Mouse (Mus musculus): ENCODE measurements around the gene Pygb. TPM values are rescaled to one million over a fixed set of nuclear protein-coding genes. Genes with fewer than 3 reads are reported as not detected.

Gene Pygb
- total RNA-seq (2021) = 41.7 and 45.3 TPM in 2 replicates
- long read RNA-seq, experiment 1, transcript Pygb-201 (20 exons, 3,909 nt) = major isoform, 20 of 24 reads
- long read RNA-seq, experiment 1, partial matches to known transcripts = 3 of 24 reads
- long read RNA-seq, experiment 1, other reads (novel, unspliced or antisense) = 1 of 24 reads
- long read RNA-seq, experiment 2, transcript Pygb-201 (20 exons, 3,909 nt) = major isoform, 23 of 28 reads
- long read RNA-seq, experiment 2, partial matches to known transcripts = 5 of 28 reads
- long read RNA-seq, experiment 2, other reads (novel, unspliced or antisense) = 0 of 28 reads

DNA sequence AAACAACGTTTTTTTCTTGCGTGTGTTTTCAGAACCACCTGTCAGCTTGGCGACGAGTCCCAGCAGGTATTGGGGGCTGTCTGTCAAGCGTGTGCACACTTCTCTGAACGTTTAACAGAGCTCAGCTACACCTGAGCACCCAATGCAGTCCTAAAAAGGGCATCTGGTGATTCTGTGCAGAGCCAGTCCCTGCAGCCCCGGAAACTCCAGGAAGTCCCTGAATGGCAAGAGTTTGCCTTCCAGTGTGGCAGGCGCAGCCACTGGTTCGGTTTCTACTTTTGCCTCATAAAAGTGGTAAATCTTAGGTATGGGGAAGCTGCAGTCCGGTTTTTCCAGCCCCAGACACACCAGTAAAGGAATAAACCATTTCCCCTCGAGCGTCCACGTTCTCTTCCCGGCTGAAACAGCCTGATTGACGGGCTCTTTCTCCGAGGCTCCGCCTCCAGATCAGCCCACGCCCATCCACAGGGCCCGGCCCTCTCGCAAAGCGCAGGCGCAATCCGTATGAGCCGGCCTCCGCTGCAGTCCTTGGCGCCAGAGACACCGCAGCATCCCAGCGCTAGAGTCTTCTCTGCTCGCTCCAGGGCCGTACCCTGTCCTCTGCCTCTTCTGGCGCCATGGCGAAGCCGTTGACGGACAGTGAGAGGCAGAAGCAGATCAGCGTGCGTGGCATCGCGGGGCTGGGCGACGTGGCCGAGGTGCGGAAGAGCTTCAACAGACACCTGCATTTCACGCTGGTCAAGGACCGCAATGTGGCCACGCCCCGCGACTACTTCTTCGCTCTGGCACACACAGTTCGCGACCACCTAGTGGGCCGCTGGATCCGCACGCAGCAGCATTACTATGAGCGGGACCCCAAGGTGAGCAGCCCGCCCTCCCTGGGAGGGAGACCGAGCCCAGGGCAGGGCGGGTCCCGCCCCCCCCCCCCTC lies at the start of gene Pygb:
Gene Pygb, plus strand, starts transcription at position 485 of the 930 bp plus-strand sequence.
- peak; percentile 94 for DNase-seq

DNA sequence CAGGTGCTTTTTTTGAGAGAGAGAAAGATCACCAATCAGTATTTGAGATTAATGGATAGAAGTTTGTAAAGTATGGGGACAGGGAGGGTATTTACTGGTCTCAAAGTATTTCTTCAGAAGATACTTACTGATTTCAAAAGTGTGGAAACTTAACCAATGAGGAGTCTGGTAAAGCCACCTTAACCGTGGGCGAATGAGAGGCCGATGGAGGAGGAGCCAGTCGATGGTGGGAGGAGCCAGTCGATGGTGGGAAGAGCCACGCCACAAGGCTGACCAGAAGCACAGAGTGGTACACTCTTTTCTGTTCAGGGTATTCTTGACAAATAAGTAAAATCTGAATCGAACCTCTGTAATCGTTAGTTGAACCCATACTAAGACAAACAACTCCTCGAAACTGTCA lies 48.7 kb upstream of the Pygb start:
- DNase-seq = no peak

DNA sequence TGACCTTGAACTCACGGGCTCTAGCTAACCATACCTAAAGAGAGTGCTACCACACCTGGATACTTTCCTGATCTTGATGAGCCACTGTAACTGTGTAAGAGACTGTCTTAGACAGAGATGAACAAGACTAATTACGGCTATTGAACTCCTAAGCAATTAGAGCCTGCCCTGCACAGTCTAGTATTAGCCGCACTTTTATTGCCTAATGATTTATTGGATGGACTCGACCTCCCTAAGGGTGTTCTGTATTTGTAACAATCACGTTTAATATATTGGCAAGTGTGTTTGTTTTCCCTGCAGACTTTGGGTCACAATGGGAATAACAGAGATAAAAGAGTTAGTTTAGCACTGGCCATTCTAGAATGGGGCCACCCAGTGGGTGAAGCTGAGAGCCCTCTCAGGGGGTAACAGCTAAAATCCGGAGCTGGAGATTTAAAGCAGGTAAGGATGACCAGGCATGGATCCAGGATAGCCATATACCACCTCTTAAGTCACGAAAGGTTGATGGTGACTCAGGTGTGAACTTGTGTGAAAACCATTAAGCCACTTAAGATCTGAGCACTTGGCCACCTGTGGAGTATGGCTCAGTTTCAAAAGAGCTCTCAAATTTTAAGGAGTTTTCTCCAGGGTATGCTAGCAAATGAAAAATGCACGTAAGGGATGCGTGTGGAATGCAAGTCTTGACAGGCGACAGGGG lies 46.2 kb upstream of the Pygb start:
- DNase-seq = no peak

DNA sequence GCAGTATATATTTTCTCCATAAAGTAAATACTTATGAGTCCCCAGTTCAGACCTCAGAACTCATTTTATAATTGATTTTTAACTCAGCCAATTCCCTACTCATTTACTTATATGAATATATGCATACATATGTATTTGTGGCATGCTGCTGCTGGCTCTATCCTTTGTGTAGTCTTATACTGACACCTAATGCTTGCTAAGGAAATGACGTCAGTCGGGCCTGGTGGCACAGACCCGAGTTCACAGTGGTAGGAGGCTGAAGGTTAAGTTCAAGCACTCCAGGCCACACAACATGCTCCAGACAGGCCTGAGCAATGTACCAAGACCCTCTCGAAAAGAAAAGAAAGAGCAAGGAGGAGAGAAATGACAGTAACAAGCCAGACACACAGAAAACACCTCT lies 45.1 kb upstream of the Pygb start:
- no peak for DNase-seq

DNA sequence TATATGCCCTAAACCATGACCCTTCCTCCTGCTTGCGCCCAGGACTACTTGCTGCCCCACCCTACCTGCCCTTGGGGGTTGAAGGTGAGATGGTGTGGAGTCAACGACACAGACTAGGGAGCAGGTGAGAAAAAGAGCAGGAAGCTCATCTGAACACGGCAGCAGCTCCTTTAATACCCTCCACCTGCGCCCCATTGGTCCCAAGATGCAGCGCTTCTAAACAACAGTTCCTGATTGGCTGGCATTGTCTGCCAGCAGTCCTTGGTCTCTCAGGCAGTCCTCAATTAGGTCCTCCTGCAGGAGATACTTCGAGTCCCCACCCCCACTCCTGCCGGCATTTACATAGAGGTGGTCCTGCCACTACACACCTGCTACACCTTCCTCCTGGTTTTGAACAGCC lies 41.5 kb upstream of the Pygb start:
- no peak for DNase-seq

DNA sequence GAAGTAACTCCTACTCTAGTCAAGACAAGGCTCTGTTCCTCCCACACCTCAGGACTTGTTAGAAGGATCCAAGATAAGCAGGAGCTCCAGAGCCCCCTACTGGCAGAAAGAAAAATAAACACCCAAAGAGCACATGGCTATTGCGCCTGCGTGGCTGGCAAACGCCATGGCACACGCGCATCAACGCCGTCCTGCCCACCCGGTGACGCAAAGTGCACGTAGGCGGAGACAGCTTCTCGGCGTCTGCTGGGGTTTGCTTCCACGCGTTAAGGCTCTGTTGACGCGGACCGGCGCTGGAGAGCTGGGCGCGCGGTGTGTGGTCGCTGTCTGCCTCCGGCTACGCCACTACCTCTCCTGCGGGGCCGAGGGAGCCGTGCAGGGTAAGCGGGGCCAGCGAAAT lies 37.7 kb upstream of the Pygb start, which contains the start of gene Entpd6:
Gene Entpd6, plus strand, starts transcription at position 189 of the 400 bp plus-strand sequence.
- DNase-seq = peak; percentile 95

DNA sequence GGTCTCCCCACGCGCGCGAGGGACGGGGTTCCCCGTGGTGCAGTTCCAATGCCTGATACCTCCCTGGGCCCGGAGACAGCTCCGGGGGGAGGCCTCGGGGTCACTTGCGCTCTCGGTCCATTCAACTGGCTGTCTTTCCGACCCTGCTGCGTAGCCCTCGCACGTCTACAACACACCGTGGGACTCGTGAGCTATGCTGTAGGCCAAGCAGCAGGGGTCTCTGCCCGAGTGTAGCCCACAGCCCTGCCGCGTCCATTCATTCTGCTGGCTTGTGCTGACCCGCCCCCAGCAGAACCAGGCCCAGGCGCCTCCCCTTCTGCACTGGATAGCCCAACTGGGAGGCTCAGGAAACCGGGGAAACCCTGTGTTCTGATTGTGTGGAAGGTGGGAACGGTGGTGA lies 37.3 kb upstream of the Pygb start:
- DNase-seq = peak; percentile 58

DNA sequence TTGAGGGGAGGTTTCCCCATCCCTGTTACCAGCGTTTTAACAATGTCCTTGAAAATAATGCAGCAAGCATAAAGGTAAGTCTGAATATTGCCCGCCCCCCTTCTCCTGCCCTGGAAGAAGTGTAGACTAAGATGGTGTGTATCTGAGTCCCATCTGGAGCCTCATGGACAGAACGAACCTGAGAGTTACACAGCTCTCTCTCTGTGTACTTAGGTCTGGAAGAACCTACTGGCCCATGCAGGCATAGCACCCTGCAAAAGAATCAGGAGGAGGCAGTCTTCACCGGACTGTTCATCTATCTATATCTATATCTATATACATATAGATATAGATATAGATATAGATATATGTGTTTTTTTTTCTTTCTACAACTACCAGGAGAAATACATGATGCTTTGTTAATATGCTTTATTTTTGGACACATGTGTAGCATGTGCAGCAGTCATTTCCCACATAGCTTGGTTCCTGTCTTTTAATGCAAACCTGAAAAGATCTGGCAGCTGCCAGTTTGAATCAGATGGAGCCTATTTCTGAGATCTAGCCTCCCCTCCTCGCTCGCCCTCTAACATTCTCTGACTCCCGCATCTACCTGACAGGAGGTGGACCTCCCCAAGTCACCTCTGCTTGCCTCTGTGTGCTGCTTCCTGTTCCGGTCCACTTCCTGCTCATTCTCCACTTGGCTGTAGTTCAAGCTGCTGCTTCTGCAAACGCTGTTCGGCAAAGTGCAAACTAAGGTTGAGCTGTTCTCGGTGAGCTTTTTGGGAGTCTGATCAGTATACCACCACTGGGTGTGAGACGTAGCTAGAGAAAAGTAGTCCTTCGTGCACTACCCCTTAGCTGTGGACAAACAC lies 36.2 kb upstream of the Pygb start:
- DNase-seq = peak; percentile 18

GRCm38 (mm10) chr2:150755016-150755415 lies 31.5 kb upstream of the Pygb start:
- no peak for DNase-seq

- no peak for DNase-seq
Measured at GRCm38 (mm10) chr2:150761476-150761875, 25.1 kb upstream of the Pygb start.

DNA sequence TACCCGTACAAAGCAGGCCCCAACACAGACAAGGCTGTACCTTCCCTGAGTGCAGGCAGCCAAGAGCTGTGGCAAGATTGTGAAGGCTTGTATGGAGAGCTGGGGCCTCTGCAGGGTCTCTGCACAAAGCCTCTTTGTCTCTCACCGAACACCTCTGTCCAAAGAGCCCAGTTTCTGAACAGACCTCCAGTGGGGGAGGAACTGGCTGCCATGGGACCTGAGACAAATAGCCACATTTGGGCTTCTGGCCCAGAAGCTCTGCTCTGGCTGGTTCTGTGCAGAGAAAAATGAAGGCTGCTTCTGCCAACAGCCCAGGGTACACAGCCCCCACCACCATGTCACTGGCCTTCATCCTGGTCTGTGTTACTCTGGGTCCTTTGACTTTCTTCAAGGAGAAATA lies 20.9 kb upstream of the Pygb start:
- peak; percentile 67 for DNase-seq

- no peak for DNase-seq
Measured at GRCm38 (mm10) chr2:150766083-150766862, 20.3 kb upstream of the Pygb start.

- DNase-seq = no peak
Measured at GRCm38 (mm10) chr2:150768678-150769077, 17.9 kb upstream of the Pygb start.

GRCm38 (mm10) chr2:150770747-150771146 lies 15.8 kb upstream of the Pygb start:
- peak; percentile 84 for DNase-seq

DNA sequence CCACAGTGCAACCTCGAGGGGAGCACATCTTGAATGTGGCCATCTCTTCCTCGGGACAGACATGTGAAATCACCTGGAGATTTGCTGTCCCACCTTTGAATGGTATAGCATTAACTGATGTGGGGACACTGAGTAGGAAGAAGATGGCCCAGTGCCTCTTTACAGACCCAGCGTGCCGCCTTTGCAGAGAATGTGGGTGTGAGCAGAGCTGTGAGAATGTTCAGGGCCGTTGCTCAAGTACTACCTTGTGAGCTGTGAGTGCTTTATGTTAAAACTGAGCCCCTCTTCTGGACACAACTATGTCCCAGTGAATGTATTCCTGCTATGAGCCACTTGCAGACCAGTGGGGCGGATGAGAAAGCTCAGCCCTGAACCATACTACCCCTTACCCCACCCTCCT lies 15.4 kb upstream of the Pygb start:
- no peak for DNase-seq

DNA sequence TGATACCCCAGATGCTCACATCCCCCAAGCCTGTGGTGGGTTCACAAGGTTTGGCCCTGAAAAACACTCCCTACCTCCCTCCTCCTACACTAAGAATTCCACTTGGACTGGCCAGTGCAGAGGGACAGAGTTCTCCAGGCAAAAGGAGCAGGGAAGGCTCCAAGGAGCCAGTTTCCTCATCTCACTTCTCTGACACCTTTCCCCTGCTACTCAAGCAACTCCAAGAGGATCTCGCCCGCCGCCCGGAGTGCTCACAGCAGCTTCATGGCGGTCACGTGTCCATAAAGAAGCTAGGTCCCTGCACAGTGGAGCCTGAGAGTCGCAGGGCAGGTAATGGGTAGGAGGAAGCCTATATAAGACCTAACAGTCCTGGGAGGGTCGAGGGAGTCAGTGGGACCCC lies 14.5 kb upstream of the Pygb start:
- peak; percentile 55 for DNase-seq

- no peak for DNase-seq
Measured at GRCm38 (mm10) chr2:150772466-150773119, 13.9 kb upstream of the Pygb start.

DNA sequence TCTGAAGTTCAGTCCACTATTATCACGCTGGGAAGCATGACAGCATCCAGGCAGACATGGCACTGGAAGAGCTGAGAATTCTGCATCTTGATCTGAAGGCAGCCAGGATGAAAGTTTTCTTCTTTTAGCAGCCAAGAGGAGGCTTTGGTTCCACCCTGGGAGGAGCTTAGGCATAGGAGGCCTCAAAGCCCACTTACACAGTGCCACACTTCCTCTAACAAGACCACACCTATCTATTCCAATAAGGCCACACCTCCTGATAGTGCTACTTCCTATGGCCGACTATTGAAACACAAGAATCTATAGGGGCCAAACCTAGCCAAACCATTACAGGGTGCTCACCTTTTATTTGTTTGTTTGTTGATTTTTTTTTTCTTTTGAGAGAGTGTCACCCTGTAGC lies 3.7 kb upstream of the Pygb start:
- no peak for DNase-seq

DNA sequence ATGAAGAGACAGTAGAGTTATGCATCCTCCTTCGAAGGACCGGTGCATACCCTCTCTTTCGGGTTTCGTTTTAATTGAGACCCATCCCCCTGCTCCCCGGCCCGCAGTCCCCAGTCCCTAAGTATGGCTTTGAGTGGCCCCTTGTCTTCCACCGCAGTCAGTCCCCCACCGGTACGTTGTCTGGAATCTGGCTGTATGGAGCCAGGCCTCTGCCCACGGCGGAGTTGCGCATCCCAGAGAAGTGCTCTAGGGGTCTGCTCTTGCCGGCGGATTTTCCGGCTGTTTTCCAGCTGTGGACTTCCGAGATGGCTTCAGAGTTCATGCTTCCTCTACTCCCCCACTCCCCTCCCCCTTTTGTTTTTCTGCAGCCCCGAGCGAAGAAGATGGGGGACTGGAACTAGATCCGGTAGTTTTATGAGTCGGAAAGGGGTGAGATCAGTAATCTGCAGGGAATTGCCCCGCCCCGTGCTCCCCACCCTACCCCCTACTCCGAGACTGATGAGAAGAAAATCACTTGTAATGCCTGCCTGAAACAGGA lies 768 bp downstream of the Pygb start:
- DNase-seq = peak; percentile 22

Data from adrenal gland, postnatal 14 days (tissue).